Mouse (Mus musculus) spleen, postnatal 4 days (tissue): ENCODE results near the gene Olfr55.
"Not testable (repeated sequence)": the region's sequence is repeated elsewhere in the genome, so short reads cannot be mapped to it uniquely, and the experiment has no call there.

Experiments used
- DNase-seq, 2 experiments: peaks; one replicate each; pipeline ENCODE4 v3.0.0; 2022; ENCODE audit warnings: low spot score in 2 of 2

Olfr55 gene

GRCm38 (mm10) chr17:33168147-33168546, at the start of gene Olfr55:
Gene Olfr55 (plus strand): TSS chr17:33168447.
- not testable (repeated sequence) for DNase-seq

GRCm38 (mm10) chr17:33124546-33124945, 43.7 kb upstream of the Olfr55 start:
- DNase-seq: no peak

- no peak for DNase-seq
Observed at GRCm38 (mm10) chr17:33126257-33126656, 42.0 kb upstream of the Olfr55 start.

- DNase-seq: no peak
Observed at GRCm38 (mm10) chr17:33139261-33139820, 28.9 kb upstream of the Olfr55 start, which contains the start of gene Morc2b. Gene Morc2b (minus strand): TSS chr17:33139683.

DNA sequence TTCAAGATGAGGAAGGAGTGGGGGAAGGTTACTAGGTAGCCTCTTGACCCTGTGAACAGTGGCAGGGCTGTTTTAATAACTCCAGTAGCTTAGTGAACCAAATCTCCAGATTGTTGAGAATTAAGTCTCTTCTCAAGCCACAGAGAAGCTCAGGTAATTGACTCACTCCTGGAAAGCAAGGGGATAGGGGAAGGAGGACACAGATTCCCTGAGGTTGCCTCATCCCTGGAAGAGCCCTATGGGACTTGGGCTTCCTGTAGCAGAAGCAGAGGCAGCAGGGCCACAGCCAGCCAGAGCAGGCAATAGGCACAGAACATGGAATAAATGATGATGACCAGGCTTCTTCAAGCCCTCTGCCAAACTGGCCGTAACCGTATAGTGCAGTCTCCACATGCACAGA, 22.8 kb downstream of the Olfr55 start, which contains the start of gene Olfr239:
Olfr239 (plus strand) TSS at position 301 of the 400 bp plus-strand sequence.
- not testable (repeated sequence) for DNase-seq

DNA sequence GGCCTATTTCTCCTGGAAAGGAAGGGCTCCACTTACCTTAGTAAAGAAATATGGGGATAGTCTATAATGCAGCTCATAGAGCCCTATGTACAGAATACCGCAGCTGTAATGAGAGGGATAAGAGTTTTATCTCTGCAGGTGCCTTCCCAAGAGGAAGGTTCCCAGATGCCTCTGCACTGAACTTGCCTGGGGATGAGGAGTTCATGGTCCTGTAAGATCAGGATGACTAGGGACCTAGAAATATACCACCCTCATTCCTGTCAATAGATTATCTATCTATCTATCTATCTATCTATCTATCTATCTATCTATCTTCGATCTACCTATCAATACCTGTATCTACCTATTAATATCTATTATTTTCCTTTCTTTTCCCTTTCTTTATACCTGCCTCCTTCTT, 53.3 kb downstream of the Olfr55 start, which contains the start of gene Olfr1564:
Olfr1564 (minus strand) TSS at position 101 of the 400 bp plus-strand sequence.
- DNase-seq: no peak
